Mouse (Mus musculus): ENCODE measurements around the gene A3galt2. TPM values are rescaled to one million over a fixed set of nuclear protein-coding genes. Genes with fewer than 3 reads are reported as not detected.

Gene A3galt2
- polyA plus RNA-seq, 1 experiment from 2014 or later: 0.02 TPM

- Histone ChIP-seq H3K27me3 (ENCODE audit: control insufficient read depth, insufficient read depth, low read depth, low read length) (no peaks in the 10 kb centered on the region), H3K4me1 (ENCODE audit: control insufficient read depth, low read depth, low read length) (no peaks in the 10 kb centered on the region; the same call in 1 of the 2 replicates), H3K36me3 (ENCODE audit: control insufficient read depth, insufficient read depth) (peaks cover 21% of the 10 kb centered on the region), H3K27ac (ENCODE audit: low read length) (no peak overlapping the region), H3K4me2 (ENCODE audit: low read depth, low read length) (no peak overlapping the region), H3K9me3 (replicated peaks; ENCODE audit: control insufficient read depth, low read length) (no peaks in the 10 kb centered on the region), H3K9ac (ENCODE audit: low read depth, low read length) (no peak overlapping the region), H3K4me3 (ENCODE audit: low read depth, low read length) (no peak overlapping the region)
- 77% methylated on average over 12 of the region's 12 CpGs for WGBS (ENCODE audit: insufficient replicate concordance)
- no peak for ATAC-seq (ENCODE audit: low read depth)
Measured at GRCm38 (mm10) chr4:128743031-128743626, 12.0 kb upstream of the A3galt2 start.

- H3K36me3 ChIP-seq (ENCODE audit: control insufficient read depth, insufficient read depth): peaks cover 31% of the 10 kb centered on the region
- H3K9ac ChIP-seq (ENCODE audit: low read depth, low read length): no peak overlapping the region
- no peak overlapping the region for H3K4me3 ChIP-seq (ENCODE audit: low read depth, low read length)
- H3K27ac ChIP-seq (ENCODE audit: low read length): no peak overlapping the region
- no peak for ATAC-seq (ENCODE audit: low read depth)
- H3K4me1 ChIP-seq (ENCODE audit: control insufficient read depth, low read depth, low read length): no peaks in the 10 kb centered on the region; the same call in 1 of the 2 replicates
- H3K27me3 ChIP-seq (ENCODE audit: control insufficient read depth, insufficient read depth, low read depth, low read length): no peaks in the 10 kb centered on the region
- H3K4me2 ChIP-seq (ENCODE audit: low read depth, low read length): no peak overlapping the region
- 74% methylated on average over 8 of the region's 8 CpGs for WGBS (ENCODE audit: insufficient replicate concordance)
- H3K9me3 ChIP-seq (replicated peaks; ENCODE audit: control insufficient read depth, low read length): no peaks in the 10 kb centered on the region
Measured at GRCm38 (mm10) chr4:128745160-128745559, 10.0 kb upstream of the A3galt2 start.

GRCm38 (mm10) chr4:128747614-128748270, 7.4 kb upstream of the A3galt2 start:
- no peaks in the 10 kb centered on the region for H3K9me3 ChIP-seq (replicated peaks; ENCODE audit: control insufficient read depth, low read length)
- 70% methylated on average over 22 of the region's 22 CpGs for WGBS (ENCODE audit: insufficient replicate concordance)
- H3K36me3 ChIP-seq (ENCODE audit: control insufficient read depth, insufficient read depth): peaks cover 46% of the 10 kb centered on the region
- ATAC-seq (ENCODE audit: low read depth): no peak
- H3K4me1 ChIP-seq (ENCODE audit: control insufficient read depth, low read depth, low read length): no peaks in the 10 kb centered on the region; the same call in 1 of the 2 replicates
- no peak overlapping the region for H3K4me2 ChIP-seq (ENCODE audit: low read depth, low read length)
- no peak overlapping the region for H3K27ac ChIP-seq (ENCODE audit: low read length)
- H3K4me3 ChIP-seq (ENCODE audit: low read depth, low read length): no peak overlapping the region
- H3K27me3 ChIP-seq (ENCODE audit: control insufficient read depth, insufficient read depth, low read depth, low read length): no peaks in the 10 kb centered on the region
- no peak overlapping the region for H3K9ac ChIP-seq (ENCODE audit: low read depth, low read length)

DNA sequence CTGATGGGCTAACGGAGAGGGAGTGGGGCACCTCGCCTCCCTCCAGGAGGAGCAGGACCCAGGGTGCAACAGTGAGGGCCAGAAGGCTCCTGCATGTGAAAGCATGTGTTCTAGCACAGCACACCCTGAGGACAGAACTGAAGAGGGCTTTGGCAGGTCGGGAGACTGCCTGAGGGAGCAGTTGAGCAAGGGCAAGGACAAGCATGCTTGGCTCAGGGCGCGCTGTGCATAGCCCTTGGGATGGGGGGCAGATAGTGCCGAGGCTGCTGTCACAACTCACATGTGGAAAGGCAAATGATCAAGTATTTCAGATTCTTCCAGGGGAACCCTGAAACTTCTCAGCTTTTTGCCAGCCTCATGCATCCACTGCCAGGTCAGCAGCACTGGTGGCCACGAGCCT, 6.9 kb upstream of the A3galt2 start:
- Histone ChIP-seq H3K27me3 (ENCODE audit: control insufficient read depth, insufficient read depth, low read depth, low read length) (no peaks in the 10 kb centered on the region), H3K4me3 (ENCODE audit: low read depth, low read length) (no peak overlapping the region), H3K4me1 (ENCODE audit: control insufficient read depth, low read depth, low read length) (no peaks in the 10 kb centered on the region), H3K9ac (ENCODE audit: low read depth, low read length) (no peak overlapping the region), H3K27ac (ENCODE audit: low read length) (no peak overlapping the region), H3K9me3 (replicated peaks; ENCODE audit: control insufficient read depth, low read length) (no peaks in the 10 kb centered on the region), H3K36me3 (ENCODE audit: control insufficient read depth, insufficient read depth) (peaks cover 46% of the 10 kb centered on the region), H3K4me2 (ENCODE audit: low read depth, low read length) (no peak overlapping the region)
- ATAC-seq (ENCODE audit: low read depth): no peak
- 83% methylated on average over 7 of the region's 7 CpGs for WGBS (ENCODE audit: insufficient replicate concordance)

DNA sequence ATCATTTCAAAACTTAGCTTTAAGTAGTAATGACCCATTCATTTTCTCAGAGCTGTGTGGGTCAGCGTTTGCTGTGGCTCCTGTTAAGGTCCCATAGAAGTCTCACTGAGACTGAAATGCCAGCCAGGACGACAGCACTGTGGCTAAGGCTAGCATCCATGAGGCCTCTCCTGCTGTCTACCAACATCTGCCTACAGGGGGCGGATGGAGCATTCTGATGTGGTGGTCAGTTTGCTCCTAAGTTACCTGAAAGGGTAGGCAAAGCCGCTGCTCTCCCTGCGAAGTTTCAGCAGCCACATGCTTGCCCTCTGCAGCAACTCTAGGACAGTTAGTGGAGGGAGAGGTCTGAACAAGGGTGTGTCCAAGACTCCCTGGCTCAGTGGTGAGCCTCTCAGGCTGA, 4.2 kb upstream of the A3galt2 start:
- Histone ChIP-seq H3K9me3 (replicated peaks; ENCODE audit: control insufficient read depth, low read length) (no peaks in the 10 kb centered on the region), H3K27me3 (ENCODE audit: control insufficient read depth, insufficient read depth, low read depth, low read length) (no peaks in the 10 kb centered on the region), H3K4me3 (ENCODE audit: low read depth, low read length) (no peak overlapping the region), H3K4me1 (ENCODE audit: control insufficient read depth, low read depth, low read length) (no peaks in the 10 kb centered on the region), H3K4me2 (ENCODE audit: low read depth, low read length) (no peak overlapping the region), H3K27ac (ENCODE audit: low read length) (no peak overlapping the region), H3K36me3 (ENCODE audit: control insufficient read depth, insufficient read depth) (peaks cover 36% of the 10 kb centered on the region), H3K9ac (ENCODE audit: low read depth, low read length) (no peak overlapping the region)
- 64% methylated on average over 5 of the region's 5 CpGs for WGBS (ENCODE audit: insufficient replicate concordance)
- ATAC-seq (ENCODE audit: low read depth): no peak

GRCm38 (mm10) chr4:128752031-128752757, 3.0 kb upstream of the A3galt2 start:
- Histone ChIP-seq H3K4me3 (ENCODE audit: low read depth, low read length) (no peak overlapping the region), H3K9ac (ENCODE audit: low read depth, low read length) (no peak overlapping the region), H3K4me2 (ENCODE audit: low read depth, low read length) (no peak overlapping the region), H3K36me3 (ENCODE audit: control insufficient read depth, insufficient read depth) (peaks cover 32% of the 10 kb centered on the region), H3K4me1 (ENCODE audit: control insufficient read depth, low read depth, low read length) (no peaks in the 10 kb centered on the region), H3K27me3 (ENCODE audit: control insufficient read depth, insufficient read depth, low read depth, low read length) (no peaks in the 10 kb centered on the region), H3K27ac (ENCODE audit: low read length) (no peak overlapping the region), H3K9me3 (replicated peaks; ENCODE audit: control insufficient read depth, low read length) (no peaks in the 10 kb centered on the region)
- 77% methylated on average over 13 of the region's 13 CpGs for WGBS (ENCODE audit: insufficient replicate concordance)
- no peak for ATAC-seq (ENCODE audit: low read depth)

- 93% methylated on average over 7 of the region's 7 CpGs for WGBS (ENCODE audit: insufficient replicate concordance)
- H3K36me3 ChIP-seq (ENCODE audit: control insufficient read depth, insufficient read depth): peaks cover 21% of the 10 kb centered on the region
Measured at GRCm38 (mm10) chr4:128753571-128753970, 1.6 kb upstream of the A3galt2 start.

GRCm38 (mm10) chr4:128755900-128756299, 736 bp downstream of the A3galt2 start:
- Histone ChIP-seq H3K9me3 (replicated peaks; ENCODE audit: control insufficient read depth, low read length) (no peaks in the 10 kb centered on the region), H3K4me3 (ENCODE audit: low read depth, low read length) (no peak overlapping the region), H3K9ac (ENCODE audit: low read depth, low read length) (no peak overlapping the region), H3K36me3 (ENCODE audit: control insufficient read depth, insufficient read depth) (peaks cover 14% of the 10 kb centered on the region), H3K27me3 (ENCODE audit: control insufficient read depth, insufficient read depth, low read depth, low read length) (no peaks in the 10 kb centered on the region), H3K4me1 (ENCODE audit: control insufficient read depth, low read depth, low read length) (peaks cover 12% of the 10 kb centered on the region), H3K27ac (ENCODE audit: low read length) (no peak overlapping the region), H3K4me2 (ENCODE audit: low read depth, low read length) (no peak overlapping the region)
- WGBS (ENCODE audit: insufficient replicate concordance): 66% methylated on average over 7 of the region's 7 CpGs
- no peak for ATAC-seq (ENCODE audit: low read depth)

More at GRCm38 (mm10) chr4:128753571-128753970, 1.6 kb upstream of the A3galt2 start:
- H3K4me2 ChIP-seq (ENCODE audit: low read depth, low read length): no peak overlapping the region
- no peaks in the 10 kb centered on the region for H3K9me3 ChIP-seq (replicated peaks; ENCODE audit: control insufficient read depth, low read length)
- ATAC-seq (ENCODE audit: low read depth): no peak
- no peak overlapping the region for H3K4me3 ChIP-seq (ENCODE audit: low read depth, low read length)
- H3K27me3 ChIP-seq (ENCODE audit: control insufficient read depth, insufficient read depth, low read depth, low read length): no peaks in the 10 kb centered on the region
- H3K27ac ChIP-seq (ENCODE audit: low read length): no peak overlapping the region
- no peak overlapping the region for H3K9ac ChIP-seq (ENCODE audit: low read depth, low read length)
- H3K4me1 ChIP-seq (ENCODE audit: control insufficient read depth, low read depth, low read length): no peaks in the 10 kb centered on the region

DNA sequence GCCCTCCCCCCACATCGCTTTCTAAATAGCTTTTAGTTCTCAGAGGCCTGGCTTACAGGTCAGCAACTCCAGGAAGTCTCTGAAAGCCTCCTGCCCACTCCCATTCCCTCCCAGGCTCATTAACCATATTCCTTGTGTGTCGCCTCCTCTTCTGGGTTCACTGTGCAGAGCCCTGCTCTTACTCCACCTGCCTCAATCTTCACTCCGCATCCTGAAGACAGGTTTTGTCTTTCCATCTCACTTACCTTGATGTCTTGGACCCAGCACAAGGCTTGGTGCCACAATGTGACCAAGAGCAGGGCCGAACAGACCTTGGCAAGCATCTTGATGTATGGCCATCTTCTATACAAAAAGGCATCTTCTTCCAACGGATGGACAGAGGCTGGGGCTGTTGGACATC, 4.0 kb downstream of the A3galt2 start:
- Histone ChIP-seq H3K4me2 (ENCODE audit: low read depth, low read length) (no peak overlapping the region), H3K36me3 (ENCODE audit: control insufficient read depth, insufficient read depth) (no peaks in the 10 kb centered on the region), H3K27me3 (ENCODE audit: control insufficient read depth, insufficient read depth, low read depth, low read length) (no peaks in the 10 kb centered on the region), H3K9me3 (replicated peaks; ENCODE audit: control insufficient read depth, low read length) (no peaks in the 10 kb centered on the region), H3K27ac (ENCODE audit: low read length) (no peak overlapping the region), H3K9ac (ENCODE audit: low read depth, low read length) (no peak overlapping the region), H3K4me1 (ENCODE audit: control insufficient read depth, low read depth, low read length) (peaks cover 12% of the 10 kb centered on the region), H3K4me3 (ENCODE audit: low read depth, low read length) (no peak overlapping the region)
- 76% methylated on average over 5 of the region's 5 CpGs for WGBS (ENCODE audit: insufficient replicate concordance)
- no peak for ATAC-seq (ENCODE audit: low read depth)
